Mouse (Mus musculus): ENCODE data around the gene Ogfr.

- TF ChIP-seq POLR2A (IDR thresholded peaks at IDR 0.05; ENCODE audit: insufficient read length, low read depth) (no peak), TCF3 (IDR thresholded peaks at IDR 0.05; ENCODE audit: insufficient read length, low read depth) (no peak), TCF12 (IDR thresholded peaks at IDR 0.05; ENCODE audit: insufficient read depth, poor library complexity, severe bottlenecking) (no peak)
Observed at GRCm38 (mm10) chr2:180547384-180548106, 41.5 kb upstream of the Ogfr start.

Measured in myocyte (in vitro differentiated cells).